Mouse (Mus musculus): ENCODE data around the gene Smarcc2. TPM values are rescaled to one million over a fixed set of nuclear protein-coding genes. Genes with fewer than 3 reads are reported as not detected.
A peak's percentile ranks its signal among the peaks of the same experiment; 100 is the strongest.

The Smarcc2 gene
- polyA plus RNA-seq, 1 experiment, result 26.3 TPM

DNA sequence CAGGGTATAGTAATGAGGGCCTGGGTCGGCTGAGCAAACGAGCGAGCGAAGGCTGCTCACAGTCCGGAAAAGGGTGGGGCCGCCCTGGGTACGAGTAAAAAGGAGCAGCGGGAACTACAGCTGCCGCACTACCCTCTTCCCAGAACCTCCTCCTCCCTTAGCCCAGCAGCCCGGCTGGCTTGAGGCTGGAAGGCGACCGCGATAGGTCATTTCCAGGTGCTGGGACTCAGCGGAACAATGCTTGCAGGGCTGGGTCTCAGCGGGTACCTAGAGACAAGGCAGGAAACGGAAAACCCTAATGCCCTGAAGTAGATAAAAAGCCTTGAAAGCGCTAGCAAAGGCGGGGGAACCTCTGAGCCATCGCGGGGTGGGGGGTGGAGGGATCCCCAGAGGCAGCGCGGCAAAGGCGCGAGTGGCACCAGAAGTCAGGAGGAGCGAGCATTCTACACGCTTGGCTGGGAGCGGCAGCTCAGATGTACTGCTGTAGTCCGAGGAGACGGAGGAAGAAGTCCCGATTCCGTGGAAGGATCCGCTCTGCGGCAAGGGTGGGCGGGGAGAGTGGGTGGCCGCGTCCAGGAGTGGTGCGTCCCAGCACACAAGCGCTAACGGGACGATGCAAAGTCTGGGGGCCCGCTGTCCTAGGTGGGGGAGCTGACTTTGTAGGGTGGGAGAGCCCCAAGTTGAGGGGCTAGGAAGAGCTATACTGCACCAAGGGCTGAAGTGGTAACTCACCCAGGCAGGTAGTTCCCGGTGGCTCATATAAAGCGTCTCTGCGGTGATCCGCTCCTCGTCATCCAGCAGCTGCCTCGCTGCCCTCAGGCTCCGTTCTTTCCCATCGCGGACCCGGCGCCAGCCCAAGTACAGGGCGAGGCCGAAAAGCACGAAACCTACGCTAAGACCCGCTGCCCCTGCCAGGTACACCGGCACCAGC is 65.9 kb downstream of the Smarcc2 start:
- TF ChIP-seq POLR2A (IDR thresholded peaks at IDR 0.05; ENCODE audit: insufficient read depth, low read length) (no peak), CTCF (IDR thresholded peaks at IDR 0.05; ENCODE audit: low read depth, low read length) (no peak), EP300 (IDR thresholded peaks at IDR 0.05; ENCODE audit: insufficient read depth, low read depth, low read length) (no peak; the same call in 1 of the 2 replicates)
- H3K27me3 ChIP-seq (ENCODE audit: control insufficient read depth, insufficient read depth, low read length, poor library complexity, severe bottlenecking), result no peaks in the 10 kb centered on the region
- no peak overlapping the region for H3K27ac ChIP-seq (ENCODE audit: insufficient read depth, low read length)
- peak overlapping the region; percentile 75 for H3K9ac ChIP-seq (ENCODE audit: low read depth, poor library complexity, severe bottlenecking)
- H3K4me3 ChIP-seq (ENCODE audit: low read depth, low read length), result peak overlapping the region; percentile 85
- H3K4me1 ChIP-seq (ENCODE audit: control insufficient read depth, insufficient read depth, low read length), result no peaks in the 10 kb centered on the region
- H3K36me3 ChIP-seq (ENCODE audit: control insufficient read depth, insufficient read depth, low read length, poor library complexity, severe bottlenecking), result no peaks in the 10 kb centered on the region
- no peaks in the 10 kb centered on the region for H3K9me3 ChIP-seq (replicated peaks; ENCODE audit: control insufficient read depth, insufficient read depth, low read length, poor library complexity, severe bottlenecking)

DNA sequence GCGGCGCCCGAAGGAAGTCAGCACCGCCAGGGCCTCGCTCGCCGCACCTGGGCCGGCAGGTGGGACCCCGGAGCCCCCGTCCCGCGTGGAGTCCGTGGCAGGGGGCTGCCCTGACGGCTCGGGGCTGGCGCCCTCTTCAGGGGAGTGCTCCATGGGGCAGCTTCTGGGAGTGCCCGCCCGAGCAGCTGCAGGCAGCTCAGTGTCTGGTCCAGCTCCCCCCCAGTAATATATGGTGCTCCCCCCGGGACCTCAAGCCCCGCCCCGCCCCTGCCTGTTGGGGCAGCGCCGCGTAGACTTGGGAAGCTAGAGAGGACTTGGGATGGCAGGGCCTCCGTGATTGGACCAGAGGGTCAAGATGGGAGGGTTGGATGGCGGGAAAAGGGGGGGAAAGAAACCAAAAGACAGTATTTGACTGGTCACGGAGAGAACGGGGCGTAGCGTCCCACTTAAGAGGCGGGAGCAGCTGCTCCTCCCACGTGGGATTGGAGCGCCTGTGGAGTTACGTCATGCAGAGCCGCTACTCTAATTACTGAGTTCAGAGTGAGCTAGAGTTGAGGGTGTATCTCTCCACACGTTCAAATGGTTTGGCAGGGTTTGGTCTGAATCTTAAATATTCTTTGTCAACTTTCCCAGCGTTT is 66.7 kb downstream of the Smarcc2 start, which contains the start of gene Esyt1:
TSS of gene Esyt1 (minus strand) at position 201 of the 638 bp plus-strand sequence.
- H3K27me3 ChIP-seq (ENCODE audit: control insufficient read depth, insufficient read depth, low read length, poor library complexity, severe bottlenecking), result no peaks in the 10 kb centered on the region
- H3K36me3 ChIP-seq (ENCODE audit: control insufficient read depth, insufficient read depth, low read length, poor library complexity, severe bottlenecking), result no peaks in the 10 kb centered on the region
- TF ChIP-seq EP300 (IDR thresholded peaks at IDR 0.05; ENCODE audit: insufficient read depth, low read depth, low read length) (no peak), POLR2A (IDR thresholded peaks at IDR 0.05; ENCODE audit: insufficient read depth, low read length) (no peak), CTCF (IDR thresholded peaks at IDR 0.05; ENCODE audit: low read depth, low read length) (peak; percentile 22)
- H3K9me3 ChIP-seq (replicated peaks; ENCODE audit: control insufficient read depth, insufficient read depth, low read length, poor library complexity, severe bottlenecking), result no peaks in the 10 kb centered on the region
- peak within 1 kb of the TSS; percentile 75 for H3K9ac ChIP-seq (ENCODE audit: low read depth, poor library complexity, severe bottlenecking)
- no peaks in the 10 kb centered on the region for H3K4me1 ChIP-seq (ENCODE audit: control insufficient read depth, insufficient read depth, low read length)
- peak within 1 kb of the TSS; percentile 85 for H3K4me3 ChIP-seq (ENCODE audit: low read depth, low read length)
- peak within 1 kb of the TSS; percentile 24; the same call in 1 of the 2 replicates for H3K27ac ChIP-seq (ENCODE audit: insufficient read depth, low read length)

DNA sequence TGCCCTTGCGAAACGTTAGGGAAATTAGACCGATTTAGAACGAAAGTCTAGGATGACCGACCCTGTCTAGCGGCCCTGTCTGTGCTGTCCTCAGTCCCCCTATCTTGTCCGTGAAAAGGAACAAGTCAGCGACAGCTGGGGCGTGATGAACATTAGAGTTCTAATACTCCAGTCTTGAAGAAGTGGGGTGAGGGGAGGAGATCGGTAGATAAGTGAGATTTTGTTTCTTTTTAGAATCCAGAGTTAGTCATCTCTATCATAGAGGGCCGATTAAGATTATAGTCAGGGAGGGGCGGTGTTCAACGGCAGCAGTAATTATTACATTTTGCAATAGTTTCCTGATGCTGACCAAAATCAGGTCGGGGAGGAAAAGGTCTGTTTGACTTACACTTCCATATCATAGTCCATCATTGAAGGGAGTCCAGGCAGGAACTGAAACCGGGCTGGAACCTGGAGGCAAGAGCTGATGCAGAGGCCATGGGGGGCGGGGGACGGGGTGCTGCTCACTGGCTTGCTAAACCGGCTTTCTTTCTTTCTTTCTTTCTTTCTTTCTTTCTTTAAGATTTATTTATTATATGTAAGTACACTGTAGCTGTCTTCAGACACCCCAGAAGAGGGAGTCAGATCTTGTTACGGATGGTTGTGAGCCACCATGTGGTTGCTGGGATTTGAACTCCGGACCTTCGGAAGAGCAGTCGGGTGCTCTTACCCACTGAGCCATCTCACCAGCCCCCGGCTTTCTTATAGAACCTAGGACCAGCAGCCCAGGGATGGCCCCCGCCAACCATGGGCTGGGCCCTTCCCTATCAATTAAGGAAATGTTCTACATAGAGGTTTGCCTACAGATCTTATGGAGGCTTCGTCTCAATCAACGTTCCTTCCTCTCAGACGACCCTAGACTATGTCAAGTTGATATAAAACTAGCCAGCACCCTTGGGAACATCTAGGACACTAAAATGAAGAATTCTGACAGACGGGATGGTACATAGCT is 67.6 kb downstream of the Smarcc2 start:
- H3K27ac ChIP-seq (ENCODE audit: insufficient read depth, low read length), result peak overlapping the region; percentile 24; the same call in 1 of the 2 replicates

DNA sequence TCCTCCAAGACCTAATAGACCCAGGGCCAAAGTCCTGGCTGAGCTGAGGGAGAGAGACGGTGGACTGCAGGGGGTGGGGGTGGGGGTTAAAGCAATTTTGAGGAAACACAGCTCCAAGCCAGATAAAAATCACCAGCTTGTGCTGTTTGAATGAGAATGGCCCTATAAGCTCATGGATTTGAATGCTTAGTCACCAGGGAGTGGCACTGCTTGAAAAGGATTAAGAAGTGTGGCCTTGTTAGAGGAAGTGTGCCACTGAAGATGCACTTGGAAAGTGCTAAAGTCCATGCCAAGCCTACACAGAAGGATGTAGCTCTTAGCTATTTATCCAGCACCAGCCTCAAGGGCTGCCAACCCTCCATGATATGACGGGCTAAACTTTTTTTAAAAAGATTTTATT is 76.2 kb downstream of the Smarcc2 start:
- Histone ChIP-seq H3K36me3 (ENCODE audit: control insufficient read depth, insufficient read depth, low read length, poor library complexity, severe bottlenecking) (no peaks in the 10 kb centered on the region), H3K4me1 (ENCODE audit: control insufficient read depth, insufficient read depth, low read length) (no peaks in the 10 kb centered on the region), H3K9ac (ENCODE audit: low read depth, poor library complexity, severe bottlenecking) (no peak overlapping the region), H3K4me3 (ENCODE audit: low read depth, low read length) (no peak overlapping the region), H3K27ac (ENCODE audit: insufficient read depth, low read length) (no peak overlapping the region), H3K9me3 (replicated peaks; ENCODE audit: control insufficient read depth, insufficient read depth, low read length, poor library complexity, severe bottlenecking) (no peaks in the 10 kb centered on the region), H3K27me3 (ENCODE audit: control insufficient read depth, insufficient read depth, low read length, poor library complexity, severe bottlenecking) (no peaks in the 10 kb centered on the region)
- TF ChIP-seq POLR2A (IDR thresholded peaks at IDR 0.05; ENCODE audit: insufficient read depth, low read length) (no peak), EP300 (IDR thresholded peaks at IDR 0.05; ENCODE audit: insufficient read depth, low read depth, low read length) (no peak), CTCF (IDR thresholded peaks at IDR 0.05; ENCODE audit: low read depth, low read length) (no peak)

More for the DNA sequence above, 67.6 kb downstream of the Smarcc2 start:
- no peaks in the 10 kb centered on the region for H3K9me3 ChIP-seq (replicated peaks; ENCODE audit: control insufficient read depth, insufficient read depth, low read length, poor library complexity, severe bottlenecking)
- TF ChIP-seq POLR2A (IDR thresholded peaks at IDR 0.05; ENCODE audit: insufficient read depth, low read length) (no peak), CTCF (IDR thresholded peaks at IDR 0.05; ENCODE audit: low read depth, low read length) (no peak), EP300 (IDR thresholded peaks at IDR 0.05; ENCODE audit: insufficient read depth, low read depth, low read length) (no peak)
- H3K4me1 ChIP-seq (ENCODE audit: control insufficient read depth, insufficient read depth, low read length), result no peaks in the 10 kb centered on the region
- H3K9ac ChIP-seq (ENCODE audit: low read depth, poor library complexity, severe bottlenecking), result peak overlapping the region; percentile 51
- H3K36me3 ChIP-seq (ENCODE audit: control insufficient read depth, insufficient read depth, low read length, poor library complexity, severe bottlenecking), result no peaks in the 10 kb centered on the region
- no peaks in the 10 kb centered on the region for H3K27me3 ChIP-seq (ENCODE audit: control insufficient read depth, insufficient read depth, low read length, poor library complexity, severe bottlenecking)
- H3K4me3 ChIP-seq (ENCODE audit: low read depth, low read length), result peak overlapping the region; percentile 85

DNA sequence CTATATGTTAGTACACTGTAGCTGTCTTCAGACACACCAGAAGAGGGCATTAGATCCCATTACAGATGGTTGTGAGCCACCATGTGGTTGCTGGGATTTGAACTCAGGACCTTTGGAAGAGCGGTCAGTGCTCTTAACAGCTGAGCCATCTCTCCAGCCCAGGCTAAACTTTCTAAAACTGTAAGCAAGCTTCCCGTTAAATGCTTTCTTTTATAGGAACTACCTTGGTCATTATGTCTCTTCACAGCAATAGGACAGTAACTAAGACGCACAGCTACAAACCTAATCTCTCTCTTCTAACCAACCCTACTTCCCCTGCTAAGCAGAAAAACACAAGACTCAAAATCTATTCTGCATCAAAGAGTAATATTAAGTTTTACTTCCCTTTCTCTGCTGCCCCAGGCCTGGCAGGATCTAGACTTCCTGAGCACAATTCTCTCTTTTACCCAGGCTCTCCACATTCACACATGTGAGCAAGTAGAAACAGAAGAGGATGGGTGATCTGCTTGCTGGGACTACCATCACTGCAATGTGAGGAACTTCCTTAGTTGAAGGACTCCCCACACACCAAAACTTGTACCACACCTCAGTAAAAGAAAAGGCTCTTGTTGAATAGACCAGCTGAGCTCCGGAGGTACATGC is 76.7 kb downstream of the Smarcc2 start:
- H3K4me1 ChIP-seq (ENCODE audit: control insufficient read depth, insufficient read depth, low read length), result no peaks in the 10 kb centered on the region
- H3K36me3 ChIP-seq (ENCODE audit: control insufficient read depth, insufficient read depth, low read length, poor library complexity, severe bottlenecking), result no peaks in the 10 kb centered on the region
- TF ChIP-seq EP300 (IDR thresholded peaks at IDR 0.05; ENCODE audit: insufficient read depth, low read depth, low read length) (no peak), CTCF (IDR thresholded peaks at IDR 0.05; ENCODE audit: low read depth, low read length) (no peak), POLR2A (IDR thresholded peaks at IDR 0.05; ENCODE audit: insufficient read depth, low read length) (no peak)
- no peak overlapping the region for H3K9ac ChIP-seq (ENCODE audit: low read depth, poor library complexity, severe bottlenecking)
- no peak overlapping the region for H3K27ac ChIP-seq (ENCODE audit: insufficient read depth, low read length)
- no peaks in the 10 kb centered on the region for H3K27me3 ChIP-seq (ENCODE audit: control insufficient read depth, insufficient read depth, low read length, poor library complexity, severe bottlenecking)
- no peaks in the 10 kb centered on the region for H3K9me3 ChIP-seq (replicated peaks; ENCODE audit: control insufficient read depth, insufficient read depth, low read length, poor library complexity, severe bottlenecking)
- H3K4me3 ChIP-seq (ENCODE audit: low read depth, low read length), result no peak overlapping the region

Data from ES-Bruce4 (cell line).